In genomic region chr2:127297001-127297805, GRCm38 (mm10) we compare ENCODE assay signal across 25 mouse cellular contexts. TPM values are rescaled to one million over a fixed set of nuclear protein-coding genes. Genes with fewer than 3 reads are reported as not detected.
DNase-seq lines count a peak whose midpoint lies in the region; ATAC-seq lines count a peak whose summit lies in the region.
"Had no signal": no experiment of that assay in that cellular context is flagged by ENCODE, and none has a peak within 500 bp of the region (broad histone marks: within the 10 kb centered on the region; RNA-seq: fewer than 3 reads in every experiment).

No protein-coding gene starts in this region.

- peaks cover 79% of the 10 kb centered on the region for H3K36me3 ChIP-seq in heart, embryonic 12.5 days

- H3K4me1 ChIP-seq in heart, embryonic 12.5 days (replicated peaks) = no peaks in the 10 kb centered on the region
- no peaks in the 10 kb centered on the region for H3K4me1 ChIP-seq in brown adipose tissue, adult 24 weeks (ENCODE audit: control insufficient read depth, insufficient read depth, insufficient read length, low read length)
- H3K4me1 ChIP-seq: embryonic facial prominence, embryonic 13.5 days; forebrain, embryonic 15.5 days; hindbrain, embryonic 12.5 days; liver, embryonic 12.5 days; neural tube, embryonic 15.5 days had no signal

- 89% methylated on average over 7 of the region's 7 CpGs for WGBS in heart, embryonic 12.5 days

- no peak overlapping the region for H3K4me2 ChIP-seq in heart, embryonic 12.5 days
- H3K4me2 ChIP-seq: embryonic facial prominence, embryonic 13.5 days; forebrain, embryonic 15.5 days; hindbrain, embryonic 12.5 days; liver, embryonic 12.5 days; neural tube, embryonic 15.5 days had no signal

- H3K27ac ChIP-seq in heart, embryonic 12.5 days (ENCODE audit: poor library complexity, severe bottlenecking) = no peak overlapping the region
- H3K27ac ChIP-seq in brown adipose tissue, adult 24 weeks (replicated peaks; ENCODE audit: low read depth, low read length) = 0 out of 2 replicates have a peak overlapping the region, but pooled peaks have one; percentile 5
- H3K27ac ChIP-seq: embryonic facial prominence, embryonic 13.5 days; forebrain, embryonic 15.5 days; hindbrain, embryonic 12.5 days; layer of hippocampus, adult 2 months; liver, embryonic 12.5 days; neural tube, embryonic 15.5 days had no signal

- ATAC-seq in frontal cortex, adult (ENCODE audit: low TSS enrichment) = peak; percentile 24; the same call in 1 of the 2 replicates
- ATAC-seq in heart, embryonic 12.5 days (ENCODE audit: insufficient number of reproducible peaks, low FRiP score) = no peak
- ATAC-seq in activated CD4-positive, CD25-positive, alpha-beta regulatory T cell, adult 4 months = no peak
- ATAC-seq: forebrain, embryonic 15.5 days; liver, embryonic 12.5 days; midbrain, embryonic 16.5 days had no signal

- no peaks in the 10 kb centered on the region for H3K27me3 ChIP-seq in heart, embryonic 12.5 days (replicated peaks)
- H3K27me3 ChIP-seq: CH12.LX; embryonic facial prominence, embryonic 13.5 days; forebrain, embryonic 15.5 days; hindbrain, embryonic 12.5 days; liver, embryonic 12.5 days; neural tube, embryonic 15.5 days had no signal

- no peaks in the 10 kb centered on the region for H3K9me3 ChIP-seq in heart, embryonic 12.5 days (replicated peaks)
- H3K9me3 ChIP-seq: embryonic facial prominence, embryonic 13.5 days; forebrain, embryonic 15.5 days; hindbrain, embryonic 12.5 days; liver, embryonic 12.5 days; neural tube, embryonic 15.5 days had no signal

- H3K9ac ChIP-seq in heart, embryonic 12.5 days = no peak overlapping the region
- H3K9ac ChIP-seq: embryonic facial prominence, embryonic 13.5 days; forebrain, embryonic 15.5 days; hindbrain, embryonic 12.5 days; liver, embryonic 12.5 days; neural tube, embryonic 15.5 days had no signal

- DNase-seq in frontal cortex, postnatal 10 days (ENCODE audit: low spot score in 2 of 2) = no peak
- peak; percentile 16 for DNase-seq in heart, adult 8-10 months (ENCODE audit: low spot score)
- DNase-seq in lung, postnatal 25 days (ENCODE audit: low spot score) = peak; percentile 39
- DNase-seq: cerebellum, postnatal 10 days; kidney, adult 18-20 months; kidney, postnatal 14 days; left cerebral cortex, postnatal 4 days; spleen, adult 18-20 months; thymus, postnatal 4 days had no signal

- no peak overlapping the region for H3K4me3 ChIP-seq in heart, embryonic 12.5 days
- no peak overlapping the region for H3K4me3 ChIP-seq in brown adipose tissue, adult 24 weeks (ENCODE audit: insufficient read depth, low read depth, low read length)
- H3K4me3 ChIP-seq: embryonic facial prominence, embryonic 13.5 days; forebrain, embryonic 15.5 days; hindbrain, embryonic 12.5 days; layer of hippocampus, adult 2 months; liver, embryonic 12.5 days; neural tube, embryonic 15.5 days had no signal

RNA-seq across cellular contexts. Expression of gene Stard7, which starts 27.2 kb away (rescaled TPM):
- 100 to 1,000 TPM; 162 to 173 (median 169) TPM for total RNA-seq in heart, adult 8-10 months (2022)
- polyA plus RNA-seq in heart, embryonic 12.5 days (2016; fragmentation: Nextera tagmentation; extraction: Ambion mirVana) = 135 and 136 TPM in 2 replicates
- polyA plus RNA-seq in brown adipose tissue, adult 24 weeks (2012; ENCODE audit: insufficient read depth, insufficient read length, missing spikeins) = 71.1 and 87.5 TPM in 2 replicates
- polyA plus RNA-seq in activated CD4-positive, CD25-positive, alpha-beta regulatory T cell, adult 4 months (2017; shearing (Covaris generic)) = 10 to 100 TPM; 23.4 to 27.2 TPM

RNA-seq across cellular contexts. Expression of gene Dusp2, which starts 38.8 kb away (rescaled TPM):
- 1 to 10 TPM in 2 of 4 experiments, under 1 TPM in 2; 0.27 to 1.6 (median 0.69) TPM for total RNA-seq in heart, adult 8-10 months (2022)
- polyA plus RNA-seq in heart, embryonic 12.5 days (2016; fragmentation: Nextera tagmentation; extraction: Ambion mirVana) = 23.8 and 26.3 TPM in 2 replicates
- 0.63 TPM in 1 of 2 replicates, not detected in the other for polyA plus RNA-seq in brown adipose tissue, adult 24 weeks (2012; ENCODE audit: insufficient read depth, insufficient read length, missing spikeins)
- 10 to 100 TPM; 18.6 to 38.6 TPM for polyA plus RNA-seq in activated CD4-positive, CD25-positive, alpha-beta regulatory T cell, adult 4 months (2017; shearing (Covaris generic))

RNA-seq across cellular contexts. Expression of gene Astl, which starts 41.2 kb away (rescaled TPM):
- not detected for total RNA-seq in heart, adult 8-10 months (2022)
- not detected in 2 replicates for polyA plus RNA-seq in heart, embryonic 12.5 days (2016; fragmentation: Nextera tagmentation; extraction: Ambion mirVana)
- polyA plus RNA-seq in brown adipose tissue, adult 24 weeks (2012; ENCODE audit: insufficient read depth, insufficient read length, missing spikeins) = not detected in 2 replicates
- under 1 TPM; 0.28 to 0.37 TPM for polyA plus RNA-seq in activated CD4-positive, CD25-positive, alpha-beta regulatory T cell, adult 4 months (2017; shearing (Covaris generic))
- total RNA-seq: layer of hippocampus, adult 2 months; left cerebral cortex, postnatal 4 days; MEL had no signal
- polyA plus RNA-seq: brain, embryonic 14.5 days; forebrain, embryonic 15.5 days; heart, embryonic 16.5 days; hindbrain, embryonic 12.5 days; liver, embryonic 12.5 days; lung, embryonic 16.5 days; midbrain, embryonic 16.5 days; neural tube, embryonic 15.5 days had no signal

RNA-seq across cellular contexts. Expression of gene Tmem127, which starts 49.5 kb away (rescaled TPM):
- 10 to 100 TPM; 23.9 to 27.7 (median 27.2) TPM for total RNA-seq in heart, adult 8-10 months (2022)
- polyA plus RNA-seq in heart, embryonic 12.5 days (2016; fragmentation: Nextera tagmentation; extraction: Ambion mirVana) = 24.7 and 27.8 TPM in 2 replicates
- polyA plus RNA-seq in brown adipose tissue, adult 24 weeks (2012; ENCODE audit: insufficient read depth, insufficient read length, missing spikeins) = 18.6 and 27.3 TPM in 2 replicates
- 10 to 100 TPM; 50.2 to 63.5 TPM for polyA plus RNA-seq in activated CD4-positive, CD25-positive, alpha-beta regulatory T cell, adult 4 months (2017; shearing (Covaris generic))

RNA-seq across cellular contexts. Expression of gene Ciao1, which starts 49.6 kb away (rescaled TPM):
- 10 to 100 TPM; 57.8 to 73.8 (median 70.6) TPM for total RNA-seq in heart, adult 8-10 months (2022)
- polyA plus RNA-seq in heart, embryonic 12.5 days (2016; fragmentation: Nextera tagmentation; extraction: Ambion mirVana) = 50.2 and 53.7 TPM in 2 replicates
- polyA plus RNA-seq in brown adipose tissue, adult 24 weeks (2012; ENCODE audit: insufficient read depth, insufficient read length, missing spikeins) = 36.2 and 50.4 TPM in 2 replicates
- 10 to 100 TPM; 33.0 to 49.2 TPM for polyA plus RNA-seq in activated CD4-positive, CD25-positive, alpha-beta regulatory T cell, adult 4 months (2017; shearing (Covaris generic))

Comparison
In these comparisons a context has a peak if more than half of its experiments do, and no peak if none do; other contexts are left out.
1. DNase-seq: peak in heart, adult 8-10 months (single experiment) and lung, postnatal 25 days (single experiment); none in frontal cortex, postnatal 10 days (0 of 2).
2. RNA of gene Dusp2, which starts 38.8 kb away (polyA plus RNA-seq): 18.6 to 38.6 TPM in activated CD4-positive, CD25-positive, alpha-beta regulatory T cell, adult 4 months and 23.8 to 26.3 TPM in heart, embryonic 12.5 days; 0.63 TPM in brown adipose tissue, adult 24 weeks; every median in the first group is over 10 times any median in the second.